Mouse (Mus musculus): ENCODE results near the gene Mrpl12.
"Not testable (repeated sequence)": the region's sequence is repeated elsewhere in the genome, so short reads cannot be mapped to it uniquely, and the experiment has no call there.

Gene Mrpl12

GRCm38 (mm10) chr11:120508290-120508870, 24.0 kb downstream of the Mrpl12 start:
- no peak for DNase-seq (ENCODE audit: low spot score in 2 of 2)

- no peak for DNase-seq (ENCODE audit: low spot score in 2 of 2)
These were observed 25.5 kb downstream of the Mrpl12 start for GRCm38 (mm10) chr11:120509940-120510339.

- no peak for DNase-seq (ENCODE audit: low spot score in 2 of 2)
These were observed 26.1 kb downstream of the Mrpl12 start for GRCm38 (mm10) chr11:120510375-120511030.

- no peak for DNase-seq (ENCODE audit: low spot score in 2 of 2)
These were observed 28.5 kb downstream of the Mrpl12 start for GRCm38 (mm10) chr11:120512790-120513453.

- DNase-seq (ENCODE audit: low spot score in 2 of 2), result not testable (repeated sequence)
These were observed 29.8 kb downstream of the Mrpl12 start for GRCm38 (mm10) chr11:120514262-120514661.

GRCm38 (mm10) chr11:120515611-120516010, 31.2 kb downstream of the Mrpl12 start:
- peak; percentile 27 to 88 for DNase-seq (ENCODE audit: low spot score in 2 of 2)

GRCm38 (mm10) chr11:120517147-120517546, 32.7 kb downstream of the Mrpl12 start:
- no peak for DNase-seq (ENCODE audit: low spot score in 2 of 2)

GRCm38 (mm10) chr11:120518027-120518426, 33.6 kb downstream of the Mrpl12 start:
- peak; percentile 61 to 90 for DNase-seq (ENCODE audit: low spot score in 2 of 2)

GRCm38 (mm10) chr11:120518558-120518957, 34.1 kb downstream of the Mrpl12 start:
- no peak for DNase-seq (ENCODE audit: low spot score in 2 of 2)

- no peak for DNase-seq (ENCODE audit: low spot score in 2 of 2)
These were observed 35.3 kb downstream of the Mrpl12 start for GRCm38 (mm10) chr11:120519738-120520137.

GRCm38 (mm10) chr11:120520498-120520897, 36.1 kb downstream of the Mrpl12 start:
- no peak for DNase-seq (ENCODE audit: low spot score in 2 of 2)

GRCm38 (mm10) chr11:120520967-120521540, 36.6 kb downstream of the Mrpl12 start:
- no peak for DNase-seq (ENCODE audit: low spot score in 2 of 2)

- no peak for DNase-seq (ENCODE audit: low spot score in 2 of 2)
These were observed 38.2 kb downstream of the Mrpl12 start for GRCm38 (mm10) chr11:120522581-120522980.

GRCm38 (mm10) chr11:120525959-120526358, 41.5 kb downstream of the Mrpl12 start:
- no peak for DNase-seq (ENCODE audit: low spot score in 2 of 2)

- DNase-seq (ENCODE audit: low spot score in 2 of 2), result no peak
These were observed 43.4 kb downstream of the Mrpl12 start for GRCm38 (mm10) chr11:120527690-120528354.

- DNase-seq (ENCODE audit: low spot score in 2 of 2), result no peak
These were observed 44.5 kb downstream of the Mrpl12 start for GRCm38 (mm10) chr11:120528903-120529302.

GRCm38 (mm10) chr11:120530085-120530964, 45.9 kb downstream of the Mrpl12 start, which contains the start of gene Gcgr:
Gcgr (plus strand) TSS chr11:120530699.
- no peak for DNase-seq (ENCODE audit: low spot score in 2 of 2)

- DNase-seq (ENCODE audit: low spot score in 2 of 2), result no peak
These were observed 47.2 kb downstream of the Mrpl12 start for GRCm38 (mm10) chr11:120531646-120532045.

GRCm38 (mm10) chr11:120534093-120534492, 49.7 kb downstream of the Mrpl12 start:
- no peak for DNase-seq (ENCODE audit: low spot score in 2 of 2)

GRCm38 (mm10) chr11:120535145-120535544, 50.7 kb downstream of the Mrpl12 start:
- DNase-seq (ENCODE audit: low spot score in 2 of 2), result no peak

GRCm38 (mm10) chr11:120535804-120536203, 51.4 kb downstream of the Mrpl12 start:
- no peak for DNase-seq (ENCODE audit: low spot score in 2 of 2)

All from left cerebral cortex, adult 9 months (tissue).